In the genomic region with DNA sequence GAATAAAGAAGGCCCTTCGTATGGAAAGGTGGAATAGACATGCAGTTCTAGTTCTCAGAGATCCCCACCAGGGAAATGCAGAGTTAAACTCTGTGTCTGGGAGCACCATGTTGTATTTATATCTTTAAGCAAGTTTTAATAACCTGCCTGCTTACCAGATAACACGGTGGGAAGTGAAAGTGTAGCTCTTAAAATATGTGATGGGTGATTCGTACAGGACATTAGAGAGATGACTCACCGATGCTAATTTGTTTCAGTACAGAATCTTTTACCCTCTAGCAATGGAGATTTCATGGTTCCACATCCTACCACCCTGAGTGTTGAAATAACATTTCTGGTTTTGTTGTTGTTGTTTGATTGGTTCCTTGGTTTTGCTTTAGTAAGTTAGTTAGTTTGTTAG, we compare ENCODE assay signal across 9 mouse cellular contexts. TPM values are rescaled to one million over a fixed set of nuclear protein-coding genes. Genes with fewer than 3 reads are reported as not detected.
DNase-seq lines count a peak whose midpoint lies in the region; ATAC-seq lines count a peak whose summit lies in the region.
"Had no signal": no experiment of that assay in that cellular context is flagged by ENCODE, and none has a peak within 500 bp of the region (broad histone marks: within the 10 kb centered on the region; RNA-seq: fewer than 3 reads in every experiment).

No protein-coding gene starts in this region.

- H3K27ac ChIP-seq in kidney, embryonic 15.5 days: no peak overlapping the region
- H3K27ac ChIP-seq in forebrain, embryonic 10.5 days: peak overlapping the region; percentile 100; the same call in 1 of the 2 replicates
- no peak overlapping the region for H3K27ac ChIP-seq in limb, embryonic 10.5 days
- H3K27ac ChIP-seq in neural tube, embryonic 13.5 days (replicated peaks): no peak overlapping the region

- H3K36me3 ChIP-seq in kidney, embryonic 15.5 days: peaks cover 23% of the 10 kb centered on the region
- peaks cover 28% of the 10 kb centered on the region for H3K36me3 ChIP-seq in forebrain, embryonic 10.5 days (replicated peaks)
- peaks cover 29% of the 10 kb centered on the region for H3K36me3 ChIP-seq in limb, embryonic 10.5 days
- H3K36me3 ChIP-seq in neural tube, embryonic 13.5 days: peaks cover 22% of the 10 kb centered on the region

- no peaks in the 10 kb centered on the region for H3K27me3 ChIP-seq in kidney, embryonic 15.5 days
- no peaks in the 10 kb centered on the region for H3K27me3 ChIP-seq in forebrain, embryonic 10.5 days (ENCODE audit: poor library complexity, severe bottlenecking)
- H3K27me3 ChIP-seq in limb, embryonic 10.5 days (ENCODE audit: low read depth, poor library complexity, severe bottlenecking): no peaks in the 10 kb centered on the region
- H3K27me3 ChIP-seq in neural tube, embryonic 13.5 days: no peaks in the 10 kb centered on the region

- WGBS in kidney, embryonic 15.5 days: 23% methylated on average over 4 of the region's 4 CpGs
- WGBS in forebrain, embryonic 10.5 days: 61% methylated on average over 4 of the region's 4 CpGs
- 58% methylated on average over 4 of the region's 4 CpGs for WGBS in limb, embryonic 10.5 days
- WGBS in neural tube, embryonic 13.5 days: 9% methylated on average over 4 of the region's 4 CpGs

- ATAC-seq in kidney, embryonic 15.5 days (replicated peaks; ENCODE audit: low FRiP score): no peak
- no peak for ATAC-seq in neural tube, embryonic 13.5 days (ENCODE audit: low read depth)

- peaks cover 47% of the 10 kb centered on the region for H3K4me1 ChIP-seq in kidney, embryonic 15.5 days
- H3K4me1 ChIP-seq in forebrain, embryonic 10.5 days: peaks cover 68% of the 10 kb centered on the region
- peaks cover 43% of the 10 kb centered on the region for H3K4me1 ChIP-seq in limb, embryonic 10.5 days
- H3K4me1 ChIP-seq in neural tube, embryonic 13.5 days (replicated peaks): peaks cover 69% of the 10 kb centered on the region

- H3K4me2 ChIP-seq in kidney, embryonic 15.5 days: peak overlapping the region; percentile 92
- H3K4me2 ChIP-seq in neural tube, embryonic 13.5 days: peak overlapping the region; percentile 91

- H3K9me3 ChIP-seq in kidney, embryonic 15.5 days (replicated peaks): no peaks in the 10 kb centered on the region
- no peaks in the 10 kb centered on the region for H3K9me3 ChIP-seq in forebrain, embryonic 10.5 days
- H3K9me3 ChIP-seq in limb, embryonic 10.5 days (replicated peaks): no peaks in the 10 kb centered on the region
- H3K9me3 ChIP-seq in neural tube, embryonic 13.5 days: no peaks in the 10 kb centered on the region
- H3K9me3 ChIP-seq: G1E had no signal

- H3K9ac ChIP-seq in kidney, embryonic 15.5 days: no peak overlapping the region
- peak overlapping the region; percentile 100 for H3K9ac ChIP-seq in neural tube, embryonic 13.5 days

- H3K4me3 ChIP-seq in kidney, embryonic 15.5 days (replicated peaks): peak overlapping the region; percentile 98
- H3K4me3 ChIP-seq in forebrain, embryonic 10.5 days: peak overlapping the region; percentile 96
- H3K4me3 ChIP-seq in limb, embryonic 10.5 days: peak overlapping the region; percentile 98
- H3K4me3 ChIP-seq in neural tube, embryonic 13.5 days: peak overlapping the region; percentile 93

- DNase-seq in kidney, adult 18-20 months: no peak
- no peak for DNase-seq in forebrain, embryonic 10.5 days (ENCODE audit: extremely low spot score, low spot score)
- no peak for DNase-seq in limb, embryonic 10.5 days (ENCODE audit: low spot score)
- DNase-seq in thymus, postnatal 4 days: no peak
- no peak for DNase-seq in left cerebral cortex, adult 11 months (ENCODE audit: low spot score)
- DNase-seq in spleen, postnatal 4 days (ENCODE audit: low spot score in 2 of 2): no peak

RNA-seq across cellular contexts. Expression of gene Vezf1, which starts 2.3 kb away (rescaled TPM):
- 42.5 and 42.8 TPM in 2 replicates for polyA plus RNA-seq in kidney, embryonic 15.5 days (2015; fragmentation: Nextera tagmentation; extraction: Ambion mirVana)
- 61.6 and 62.6 TPM in 2 replicates for polyA plus RNA-seq in forebrain, embryonic 10.5 days (2016; fragmentation: Nextera tagmentation; extraction: Ambion mirVana)
- polyA plus RNA-seq in limb, embryonic 10.5 days (2016; fragmentation: Nextera tagmentation; extraction: Ambion mirVana): 54.6 and 59.2 TPM in 2 replicates
- polyA plus RNA-seq in neural tube, embryonic 13.5 days (2015; fragmentation: Nextera tagmentation; extraction: Ambion mirVana): 53.9 and 62.8 TPM in 2 replicates

RNA-seq across cellular contexts. Expression of gene Srsf1, which starts 23.2 kb away (rescaled TPM):
- polyA plus RNA-seq in kidney, embryonic 15.5 days (2015; fragmentation: Nextera tagmentation; extraction: Ambion mirVana): 320 and 328 TPM in 2 replicates
- polyA plus RNA-seq in forebrain, embryonic 10.5 days (2016; fragmentation: Nextera tagmentation; extraction: Ambion mirVana): 404 and 428 TPM in 2 replicates
- 365 and 415 TPM in 2 replicates for polyA plus RNA-seq in limb, embryonic 10.5 days (2016; fragmentation: Nextera tagmentation; extraction: Ambion mirVana)
- 281 and 354 TPM in 2 replicates for polyA plus RNA-seq in neural tube, embryonic 13.5 days (2015; fragmentation: Nextera tagmentation; extraction: Ambion mirVana)

RNA-seq across cellular contexts. Expression of gene Cuedc1, which starts 27.5 kb away (rescaled TPM):
- 18.8 and 23.4 TPM in 2 replicates for polyA plus RNA-seq in kidney, embryonic 15.5 days (2015; fragmentation: Nextera tagmentation; extraction: Ambion mirVana)
- 20.0 and 24.9 TPM in 2 replicates for polyA plus RNA-seq in forebrain, embryonic 10.5 days (2016; fragmentation: Nextera tagmentation; extraction: Ambion mirVana)
- 15.0 and 22.6 TPM in 2 replicates for polyA plus RNA-seq in limb, embryonic 10.5 days (2016; fragmentation: Nextera tagmentation; extraction: Ambion mirVana)
- 51.3 and 59.1 TPM in 2 replicates for polyA plus RNA-seq in neural tube, embryonic 13.5 days (2015; fragmentation: Nextera tagmentation; extraction: Ambion mirVana)
